Mouse (Mus musculus) liver, embryonic 16.5 days (tissue): ENCODE measurements around the gene Cma2. TPM values are rescaled to one million over a fixed set of nuclear protein-coding genes. Genes with fewer than 3 reads are reported as not detected.
"Not testable (repeated sequence)": the region's sequence is repeated elsewhere in the genome, so short reads cannot be mapped to it uniquely, and the experiment has no call there.

Source experiments
- ATAC-seq: fragments of 200-750 bp; cut with Nextera tagmentation; 2 replicates; pipeline ENCODE4 v1.8.0; 2017; ENCODE audit warnings: low read depth, mild to moderate bottlenecking, moderate number of reproducible peaks, moderate library complexity
- H3K27ac ChIP-seq: fragments of 300-500 bp; sonication (generic); 2 replicates; pipeline ENCODE4 v1.5.1; 2014; ENCODE audit warnings: mild to moderate bottlenecking, low read length
- H3K27me3 ChIP-seq: fragments of 300-500 bp; sonication (generic); 2 replicates; pipeline ENCODE4 v1.6.1; 2014; ENCODE audit warnings: low read depth, low read length, mixed read lengths; ENCODE audit not compliant: control insufficient read depth, insufficient read depth
- H3K36me3 ChIP-seq: fragments of 300-500 bp; sonication (generic); 2 replicates; pipeline ENCODE4 v1.6.1; 2014; ENCODE audit warnings: mild to moderate bottlenecking; ENCODE audit not compliant: control insufficient read depth, insufficient read depth
- H3K4me1 ChIP-seq: fragments of 300-500 bp; sonication (generic); 2 replicates; pipeline ENCODE4 v1.6.1; 2014; ENCODE audit warnings: low read depth, low read length, mixed read lengths; ENCODE audit not compliant: control insufficient read depth
- H3K4me2 ChIP-seq: fragments of 300-500 bp; sonication (generic); 2 replicates; pipeline ENCODE4 v1.6.1; 2014; ENCODE audit warnings: low read depth, low read length, mixed read lengths
- H3K4me3 ChIP-seq: fragments of 300-500 bp; sonication (generic); 2 replicates; pipeline ENCODE4 v1.5.1; 2014; ENCODE audit warnings: low read depth, mild to moderate bottlenecking, low read length
- H3K9ac ChIP-seq: fragments of 300-500 bp; sonication (generic); 2 replicates; pipeline ENCODE4 v1.6.1; 2014; ENCODE audit warnings: low read depth, low read length
- H3K9me3 ChIP-seq: fragments of 300-500 bp; sonication (generic); replicated peaks from 2 replicates; pipeline ENCODE4 v1.6.1; 2016; ENCODE audit warnings: low read length; ENCODE audit not compliant: control insufficient read depth
- WGBS: fragments of 180-500 bp; shearing (Covaris S2); extraction: QIAGEN DNeasy Blood & Tissue Kit; methylation state at CpG from one replicate; pipeline ENCODE4 v1.1.7; 2014; ENCODE audit not compliant: insufficient replicate concordance; 5-methylcytosine and 5-hydroxymethylcytosine counted together
- polyA plus RNA-seq: library from polyadenylated mRNA; unstranded; fragments of >200 nt; fragmentation: Nextera tagmentation; extraction: Ambion mirVana; gene quantifications from 2 replicates; pipeline ENCODE4 v1.2.1, GENCODE M21; 2015

Gene Cma2
- polyA plus RNA-seq, 1 experiment from 2014 or later: not detected

GRCm38 (mm10) chr14:56017671-56018070 is 66.9 kb downstream of the Cma2 start, which contains the start of gene Mcpt1:
TSS of gene Mcpt1 (plus strand) at chr14:56017971.
- not testable (repeated sequence) for H3K4me3 ChIP-seq, H3K27ac ChIP-seq, H3K9ac ChIP-seq, ATAC-seq, H3K4me2 ChIP-seq, H3K27me3 ChIP-seq, H3K9me3 ChIP-seq, H3K36me3 ChIP-seq
- 33% methylated on average over 3 of the region's 3 CpGs for WGBS
- H3K4me1 ChIP-seq: peaks cover 11% of the 10 kb centered on the region

GRCm38 (mm10) chr14:56019446-56019845 is 68.7 kb downstream of the Cma2 start:
- no peak for ATAC-seq
- 40% methylated on average over 1 of the region's 1 CpGs for WGBS
- H3K4me2 ChIP-seq: no peak overlapping the region

GRCm38 (mm10) chr14:56021305-56021704 is 70.5 kb downstream of the Cma2 start:
- H3K27me3 ChIP-seq, H3K9me3 ChIP-seq, H3K9ac ChIP-seq, H3K4me3 ChIP-seq, H3K36me3 ChIP-seq: not testable (repeated sequence)
- 25% methylated on average over 4 of the region's 4 CpGs for WGBS
- ATAC-seq: peak; percentile 97
- Histone ChIP-seq H3K27ac (peak overlapping the region; percentile 50), H3K4me2 (peak overlapping the region; percentile 32), H3K4me1 (peaks cover 11% of the 10 kb centered on the region)

More at GRCm38 (mm10) chr14:56019446-56019845, 68.7 kb downstream of the Cma2 start:
- Histone ChIP-seq H3K9me3 (no peaks in the 10 kb centered on the region), H3K9ac (no peak overlapping the region), H3K27me3 (no peaks in the 10 kb centered on the region), H3K36me3 (no peaks in the 10 kb centered on the region), H3K27ac (no peak overlapping the region), H3K4me3 (no peak overlapping the region), H3K4me1 (peaks cover 11% of the 10 kb centered on the region)

Other genes with a start within 250 kb of the Cma2 start
- gene Tgm1, start 237.1 kb upstream of the Cma2 start, polyA plus RNA-seq: 2.8 and 3.1 TPM in 2 replicates
- 11.3 and 12.4 TPM in 2 replicates for gene Rabggta, start 228.7 kb upstream of the Cma2 start, polyA plus RNA-seq
- gene Dhrs1, start 205.3 kb upstream of the Cma2 start, polyA plus RNA-seq: 40.9 and 43.5 TPM in 2 replicates
- gene Nop9, start 205.3 kb upstream of the Cma2 start, polyA plus RNA-seq: 18.6 and 18.7 TPM in 2 replicates
- gene Cideb, start 192.5 kb upstream of the Cma2 start, polyA plus RNA-seq: 74.1 and 86.9 TPM in 2 replicates
- gene Ltb4r2, start 189.6 kb upstream of the Cma2 start, polyA plus RNA-seq: 0.38 and 0.40 TPM in 2 replicates
- 14.2 and 16.4 TPM in 2 replicates for gene Ltb4r1, start 185.0 kb upstream of the Cma2 start, polyA plus RNA-seq
- 1.9 and 2.4 TPM in 2 replicates for gene Adcy4, start 166.9 kb upstream of the Cma2 start, polyA plus RNA-seq
- gene Ripk3, start 162.1 kb upstream of the Cma2 start, polyA plus RNA-seq: 15.4 and 16.4 TPM in 2 replicates
- 0.71 TPM in 2 replicates for gene Nfatc4, start 127.8 kb upstream of the Cma2 start, polyA plus RNA-seq
- 2.7 and 2.9 TPM in 2 replicates for gene Nynrin, start 97.0 kb upstream of the Cma2 start, polyA plus RNA-seq
- 0.26 TPM in 2 replicates for gene Cbln3, start 66.6 kb upstream of the Cma2 start, polyA plus RNA-seq
- gene Khnyn, start 66.0 kb upstream of the Cma2 start, polyA plus RNA-seq: 10.9 and 12.8 TPM in 2 replicates
- gene Sdr39u1, start 50.7 kb upstream of the Cma2 start, polyA plus RNA-seq: 11.9 and 14.6 TPM in 2 replicates
- 0.67 TPM in 2 replicates for gene Cma1, start 6.3 kb upstream of the Cma2 start, polyA plus RNA-seq
- gene Mcpt1, start 67.0 kb downstream of the Cma2 start, polyA plus RNA-seq: 0.09 TPM in 1 of 2 replicates, not detected in the other
- gene Mcpt9, start 79.5 kb downstream of the Cma2 start, polyA plus RNA-seq: not detected in 2 replicates
- 0.12 and 0.15 TPM in 2 replicates for gene Mcpt2, start 91.1 kb downstream of the Cma2 start, polyA plus RNA-seq
- gene Mcpt4, start 111.3 kb downstream of the Cma2 start, polyA plus RNA-seq: 0.19 TPM in 1 of 2 replicates, not detected in the other
- gene Mcpt8, start 134.3 kb downstream of the Cma2 start, polyA plus RNA-seq: 4.3 and 7.3 TPM in 2 replicates
- gene Ctsg, start 151.6 kb downstream of the Cma2 start, polyA plus RNA-seq: 34.2 and 40.5 TPM in 2 replicates
- not detected in 2 replicates for gene Gzme, start 169.6 kb downstream of the Cma2 start, polyA plus RNA-seq
- not detected in 2 replicates for gene Gzmd, start 181.6 kb downstream of the Cma2 start, polyA plus RNA-seq
- not detected in 2 replicates for gene Gzmg, start 208.6 kb downstream of the Cma2 start, polyA plus RNA-seq
- not detected in 2 replicates for gene Gzmn, start 223.6 kb downstream of the Cma2 start, polyA plus RNA-seq